Mouse (Mus musculus) forebrain, embryonic 16.5 days (tissue): ENCODE results near the gene Atp1b2. TPM values are rescaled to one million over a fixed set of nuclear protein-coding genes. Genes with fewer than 3 reads are reported as not detected.

Experiments
- ATAC-seq: fragments of 200-750 bp; cut with Nextera tagmentation; 2 replicates; pipeline ENCODE4 v1.8.0; 2017; ENCODE audit warnings: mild to moderate bottlenecking, moderate library complexity
- H3K27ac ChIP-seq: fragments of 300-500 bp; sonication (generic); 2 replicates; pipeline ENCODE4 v1.5.1; 2014; ENCODE audit warnings: low read length, control low read depth
- H3K27me3 ChIP-seq: fragments of 300-500 bp; sonication (generic); replicated peaks from 2 replicates; pipeline ENCODE4 v1.6.1; 2014; ENCODE audit warnings: low read length; ENCODE audit not compliant: control insufficient read depth, insufficient read depth
- H3K36me3 ChIP-seq: fragments of 300-500 bp; sonication (generic); 2 replicates; pipeline ENCODE4 v1.6.1; 2014; ENCODE audit not compliant: control insufficient read depth, insufficient read depth
- H3K4me1 ChIP-seq: fragments of 300-500 bp; sonication (generic); replicated peaks from 2 replicates; pipeline ENCODE4 v1.6.1; 2014; ENCODE audit warnings: low read length; ENCODE audit not compliant: control insufficient read depth, insufficient read depth
- H3K4me2 ChIP-seq: fragments of 300-500 bp; sonication (generic); 2 replicates; pipeline ENCODE4 v1.6.1; 2014; ENCODE audit warnings: mild to moderate bottlenecking, low read length, control low read depth
- H3K4me3 ChIP-seq: fragments of 300-500 bp; sonication (generic); replicated peaks from 2 replicates; pipeline ENCODE4 v1.5.1; 2014; ENCODE audit warnings: mild to moderate bottlenecking, low read length, control low read depth
- H3K9ac ChIP-seq: fragments of 300-500 bp; sonication (generic); replicated peaks from 2 replicates; pipeline ENCODE4 v1.6.1; 2014; ENCODE audit warnings: low read depth, low read length, control low read depth
- H3K9me3 ChIP-seq: fragments of 300-500 bp; sonication (generic); 2 replicates; pipeline ENCODE4 v1.6.1; 2016; ENCODE audit warnings: low read length; ENCODE audit not compliant: control insufficient read depth
- WGBS: fragments of 180-500 bp; shearing (Covaris S2); extraction: QIAGEN DNeasy Blood & Tissue Kit; methylation state at CpG from one replicate; pipeline ENCODE4 v1.1.7; 2014; 5-methylcytosine and 5-hydroxymethylcytosine counted together
- polyA plus RNA-seq: library from polyadenylated mRNA; unstranded; fragments of >200 nt; fragmentation: Nextera tagmentation; extraction: Ambion mirVana; gene quantifications from 2 replicates; pipeline ENCODE4 v1.2.1, GENCODE M21; 2015

Atp1b2 gene
- polyA plus RNA-seq: 30.2 and 33.8 TPM in 2 replicates

DNA sequence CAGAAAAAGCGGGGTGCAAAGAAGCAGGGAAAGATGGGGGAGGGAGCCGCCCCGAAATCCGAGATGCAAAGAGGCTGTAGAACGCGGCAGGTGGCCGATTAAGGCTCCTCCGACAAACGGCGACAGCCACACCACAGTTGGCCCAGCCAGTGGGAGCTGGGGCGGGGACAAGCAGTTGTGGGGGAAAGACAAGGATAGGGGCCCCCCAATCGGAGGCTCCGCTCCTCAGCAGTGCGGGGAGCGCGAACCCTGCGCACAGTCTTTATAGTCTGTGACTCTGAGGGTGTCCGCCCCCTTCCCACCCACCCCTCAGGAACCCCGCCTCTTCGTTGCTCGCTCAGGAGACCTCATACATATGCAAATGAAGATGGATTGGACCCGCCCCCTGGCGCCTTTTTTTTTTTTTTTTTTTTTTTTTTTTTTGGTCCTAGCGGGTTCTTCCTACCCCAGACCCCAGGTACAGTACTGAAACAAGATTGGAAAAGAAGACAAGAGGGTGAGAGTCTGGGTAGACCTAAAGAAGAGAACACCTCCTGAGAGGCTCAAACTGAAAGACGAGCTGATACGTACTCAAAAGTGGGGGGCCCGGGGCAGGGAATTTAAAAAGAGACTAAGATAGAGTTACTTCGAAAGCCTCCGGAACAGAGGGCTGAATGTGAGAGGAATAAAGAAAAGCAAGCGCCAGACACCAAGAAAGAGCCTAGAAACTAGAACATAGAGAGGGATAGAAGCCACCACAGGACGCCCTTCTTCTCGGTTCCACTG, at the start of gene Atp1b2:
Gene Atp1b2 (minus strand): TSS at position 217 of the 765 bp plus-strand sequence.
- ATAC-seq: peak; percentile 95
- H3K27ac ChIP-seq: peak within 1 kb of the TSS; percentile 65
- H3K4me3 ChIP-seq: peak within 1 kb of the TSS; percentile 80
- no peaks in the 10 kb centered on the region for H3K9me3 ChIP-seq
- H3K4me2 ChIP-seq: peak within 1 kb of the TSS; percentile 99
- H3K27me3 ChIP-seq: no peaks in the 10 kb centered on the region
- H3K4me1 ChIP-seq: peaks cover 17% of the 10 kb centered on the region
- peaks cover 3% of the 10 kb centered on the region; the same call in 1 of the 2 replicates for H3K36me3 ChIP-seq
- 1% methylated on average over 32 of the region's 32 CpGs for WGBS
- peak within 1 kb of the TSS; percentile 84 for H3K9ac ChIP-seq

DNA sequence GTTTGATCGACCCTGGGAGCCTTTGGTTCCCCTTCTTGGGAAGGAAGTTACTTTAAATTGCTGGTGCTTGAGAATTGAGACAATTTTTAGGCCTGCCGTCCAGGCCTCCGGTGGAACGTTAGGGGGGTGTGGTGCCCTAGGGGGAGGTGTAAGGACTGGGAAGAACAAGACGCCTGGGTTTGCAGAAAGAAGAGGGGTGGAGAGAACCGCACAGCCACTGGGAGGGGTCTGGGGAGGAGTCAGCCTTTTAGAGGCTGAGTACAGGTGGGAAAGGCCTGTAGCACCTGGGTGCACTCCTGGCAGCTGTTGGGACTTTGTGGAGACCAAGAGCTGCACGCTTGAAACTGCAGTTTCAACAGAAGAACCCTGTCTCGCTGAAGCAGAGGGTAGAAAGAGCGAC, 49.0 kb upstream of the Atp1b2 start:
- Histone ChIP-seq H3K27ac (no peak overlapping the region), H3K4me1 (0 out of 2 replicates have a peak, but pooled peaks cover 8% of the 10 kb centered on the region), H3K4me3 (no peak overlapping the region), H3K9ac (no peak overlapping the region), H3K36me3 (peaks cover 29% of the 10 kb centered on the region), H3K4me2 (no peak overlapping the region), H3K27me3 (no peaks in the 10 kb centered on the region), H3K9me3 (no peaks in the 10 kb centered on the region)
- 47% methylated on average over 9 of the region's 9 CpGs for WGBS
- ATAC-seq: no peak

DNA sequence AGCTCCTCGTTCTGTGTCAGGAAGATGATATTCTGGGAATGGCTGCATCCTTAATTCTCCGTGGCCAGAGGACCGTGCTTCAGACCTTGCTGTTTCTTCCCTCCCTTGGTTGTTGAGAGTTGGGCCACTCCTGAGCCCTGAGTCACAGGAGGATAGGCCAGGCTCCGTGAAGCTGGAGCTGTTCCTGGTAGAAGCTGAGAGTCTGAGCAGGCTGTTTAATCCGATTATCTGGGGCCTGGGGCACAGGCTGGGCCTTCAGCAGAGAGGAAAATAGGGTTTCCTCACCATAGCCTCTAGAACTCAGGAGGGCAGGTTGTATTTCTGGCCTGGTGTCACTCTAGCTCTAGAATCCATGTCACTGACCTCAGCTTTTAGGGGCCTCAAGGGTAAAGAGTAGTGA, 47.7 kb upstream of the Atp1b2 start:
- H3K4me3 ChIP-seq: no peak overlapping the region
- H3K9me3 ChIP-seq: no peaks in the 10 kb centered on the region
- no peak overlapping the region for H3K4me2 ChIP-seq
- no peak overlapping the region for H3K9ac ChIP-seq
- 0 out of 2 replicates have a peak, but pooled peaks cover 8% of the 10 kb centered on the region for H3K4me1 ChIP-seq
- H3K27ac ChIP-seq: no peak overlapping the region
- H3K27me3 ChIP-seq: no peaks in the 10 kb centered on the region
- ATAC-seq: no peak
- WGBS: 58% methylated on average over 5 of the region's 5 CpGs
- peaks cover 37% of the 10 kb centered on the region for H3K36me3 ChIP-seq

DNA sequence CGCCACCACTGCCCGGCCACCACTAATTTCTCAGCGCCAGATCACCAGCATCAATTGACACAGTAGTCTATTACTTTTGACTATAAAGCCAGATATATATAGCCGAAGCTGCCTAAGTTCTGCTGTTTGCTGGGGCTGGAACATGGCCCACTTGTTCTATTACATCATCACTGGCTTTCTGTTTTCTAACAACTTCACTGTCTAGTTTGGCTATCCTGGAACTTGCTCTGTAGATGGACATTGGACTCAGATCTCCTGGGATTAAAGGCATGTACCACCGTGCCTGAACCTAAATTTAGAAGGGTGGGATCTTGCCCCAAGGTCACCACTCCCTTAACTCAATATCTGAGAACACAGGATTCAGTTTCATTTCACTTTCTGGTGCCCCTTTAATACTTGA, 40.1 kb upstream of the Atp1b2 start:
- no peak overlapping the region for H3K27ac ChIP-seq
- ATAC-seq: no peak
- no peak overlapping the region for H3K4me3 ChIP-seq
- no peaks in the 10 kb centered on the region for H3K9me3 ChIP-seq
- H3K9ac ChIP-seq: no peak overlapping the region
- WGBS: 92% methylated on average over 5 of the region's 5 CpGs
- no peaks in the 10 kb centered on the region for H3K27me3 ChIP-seq
- H3K4me1 ChIP-seq: no peaks in the 10 kb centered on the region
- H3K36me3 ChIP-seq: peaks cover 52% of the 10 kb centered on the region
- H3K4me2 ChIP-seq: no peak overlapping the region

DNA sequence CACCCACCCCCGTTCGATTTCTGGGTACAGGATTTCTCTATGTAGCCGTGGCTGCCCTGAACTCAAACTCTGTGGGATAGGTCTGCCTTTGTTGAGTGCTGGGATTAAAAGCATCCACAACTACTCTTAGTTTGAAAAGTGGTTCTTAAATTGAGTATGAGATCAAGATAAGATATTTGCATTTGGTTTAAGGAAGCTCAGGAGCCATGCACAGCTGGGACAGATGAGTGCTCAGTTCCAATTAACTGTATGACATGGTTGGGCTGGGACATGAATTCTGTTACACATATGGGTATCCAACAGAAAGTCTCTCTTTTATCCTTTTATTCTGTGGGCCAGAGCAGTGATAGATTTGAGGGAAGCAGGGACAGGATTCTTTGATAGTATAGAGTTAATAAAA, 29.7 kb upstream of the Atp1b2 start:
- H3K9me3 ChIP-seq: no peaks in the 10 kb centered on the region
- ATAC-seq: no peak
- H3K9ac ChIP-seq: no peak overlapping the region
- 84% methylated on average over 3 of the region's 3 CpGs for WGBS
- H3K4me1 ChIP-seq: peaks cover 27% of the 10 kb centered on the region
- no peak overlapping the region for H3K4me3 ChIP-seq
- no peaks in the 10 kb centered on the region for H3K27me3 ChIP-seq
- no peak overlapping the region for H3K4me2 ChIP-seq
- H3K36me3 ChIP-seq: peaks cover 8% of the 10 kb centered on the region; the same call in 1 of the 2 replicates
- H3K27ac ChIP-seq: no peak overlapping the region

DNA sequence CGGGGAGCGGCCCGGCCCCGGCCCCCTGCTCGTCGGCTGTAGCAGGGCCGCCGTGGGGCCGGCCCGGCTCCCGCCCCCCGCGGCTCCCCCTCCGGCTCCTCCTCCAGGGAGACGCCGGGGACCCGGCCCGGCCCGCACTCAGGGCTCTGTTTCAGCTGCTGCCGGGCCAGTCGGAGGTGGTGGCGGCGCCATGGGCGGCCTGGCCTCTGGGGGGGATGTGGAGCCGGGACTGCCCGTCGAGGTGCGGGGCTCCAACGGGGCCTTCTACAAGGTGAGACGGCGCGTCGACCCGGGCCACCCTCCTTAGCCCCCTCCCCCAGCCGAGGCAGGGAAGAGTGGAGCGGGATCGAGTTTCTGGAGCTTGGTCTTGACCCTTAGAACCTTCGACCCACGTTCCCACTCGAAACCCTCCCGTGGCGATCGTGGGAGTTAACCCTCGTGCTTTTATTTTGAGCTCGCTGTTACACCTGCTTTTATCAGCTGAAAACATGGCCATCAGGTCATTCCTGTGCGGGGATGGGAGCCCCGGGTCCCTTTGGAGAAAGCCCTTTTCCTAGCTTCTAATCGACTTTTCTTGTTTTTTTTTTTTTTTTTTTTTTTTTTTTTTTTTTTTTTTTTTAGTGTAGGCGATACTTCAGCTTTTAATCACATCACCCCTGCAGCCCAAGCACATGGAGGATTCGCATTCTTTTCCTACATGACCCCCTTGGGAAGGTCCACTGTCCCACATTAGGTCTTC, 27.6 kb upstream of the Atp1b2 start:
- under 1% methylated on average over 31 of the region's 50 CpGs for WGBS
- peak overlapping the region; percentile 99 for H3K4me3 ChIP-seq
- peak overlapping the region; percentile 98 for H3K9ac ChIP-seq
- no peaks in the 10 kb centered on the region for H3K9me3 ChIP-seq
- peak; percentile 65 for ATAC-seq
- H3K36me3 ChIP-seq: no peaks in the 10 kb centered on the region
- peaks cover 27% of the 10 kb centered on the region for H3K4me1 ChIP-seq
- no peaks in the 10 kb centered on the region for H3K27me3 ChIP-seq
- peak overlapping the region; percentile 93 for H3K27ac ChIP-seq
- H3K4me2 ChIP-seq: peak overlapping the region; percentile 65

DNA sequence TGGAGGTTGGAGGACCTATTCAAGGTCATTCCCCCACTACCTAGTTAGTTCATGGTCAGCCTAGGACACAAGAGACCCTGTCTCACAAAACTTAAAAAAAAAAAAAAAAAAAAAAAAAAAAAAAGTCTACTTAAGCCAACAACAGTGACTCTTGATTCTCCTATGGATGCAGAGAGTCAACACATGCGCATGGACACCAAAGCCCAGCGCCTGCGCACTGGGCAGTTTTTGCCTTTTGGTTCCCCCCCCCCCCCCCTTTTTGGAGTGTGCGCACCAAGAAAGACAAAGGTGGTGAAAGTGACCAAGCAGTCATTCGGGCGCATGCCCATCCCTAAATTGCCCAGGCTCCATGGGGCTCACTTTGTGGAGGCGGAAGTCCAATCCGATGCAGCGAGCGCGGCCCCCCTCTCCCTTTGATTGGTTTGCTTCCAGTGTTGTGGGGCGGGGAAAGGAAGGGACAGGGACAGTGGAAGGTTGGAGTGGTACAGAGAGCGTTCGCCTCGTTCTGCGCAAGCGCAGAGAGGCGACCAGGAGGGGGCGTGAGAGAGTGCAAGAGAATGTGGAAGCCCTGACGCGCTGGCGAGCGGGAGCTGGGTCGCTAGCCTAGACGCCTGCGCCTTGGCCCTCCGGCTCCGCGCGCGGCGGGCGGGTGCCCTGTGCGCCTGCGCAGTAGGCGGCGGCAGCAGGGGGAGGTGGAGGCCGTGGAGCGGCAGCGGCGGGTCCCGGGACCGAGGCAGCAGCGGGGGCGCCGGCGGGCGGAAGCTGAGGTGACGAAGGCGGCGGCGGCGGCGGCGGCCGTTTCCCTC, 26.7 kb upstream of the Atp1b2 start, which contains the start of gene Fxr2:
Gene Fxr2 (plus strand): TSS at position 707 of the 806 bp plus-strand sequence.
- Histone ChIP-seq H3K9me3 (no peaks in the 10 kb centered on the region), H3K9ac (peak within 1 kb of the TSS; percentile 98), H3K4me1 (peaks cover 27% of the 10 kb centered on the region), H3K27me3 (no peaks in the 10 kb centered on the region), H3K36me3 (no peaks in the 10 kb centered on the region), H3K4me2 (peak within 1 kb of the TSS; percentile 65), H3K4me3 (peak within 1 kb of the TSS; percentile 99), H3K27ac (peak within 1 kb of the TSS; percentile 93)
- ATAC-seq: peak; percentile 97
- under 1% methylated on average over 38 of the region's 56 CpGs for WGBS

DNA sequence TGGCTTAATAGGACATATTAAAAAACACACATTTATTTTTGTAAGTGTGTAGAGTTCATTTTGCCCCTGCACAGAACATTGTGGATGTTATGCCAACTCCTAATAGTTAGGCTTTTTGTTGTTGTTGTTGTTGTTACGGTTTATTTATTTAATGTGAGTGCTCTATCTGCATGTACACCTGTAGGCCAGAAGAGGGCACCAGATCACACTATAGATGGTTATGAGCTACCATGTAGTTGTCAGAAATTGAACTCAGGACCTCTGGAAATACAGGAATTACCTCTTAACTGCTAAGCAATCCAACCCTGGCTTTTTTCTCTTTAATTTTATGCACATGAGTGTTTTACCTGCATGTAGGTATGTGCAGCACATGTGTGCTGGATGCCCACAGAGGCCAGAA, 24.1 kb upstream of the Atp1b2 start:
- no peak overlapping the region for H3K27ac ChIP-seq
- H3K27me3 ChIP-seq: no peaks in the 10 kb centered on the region
- no peak overlapping the region for H3K4me3 ChIP-seq
- WGBS: 62% methylated on average over 1 of the region's 1 CpGs
- no peak for ATAC-seq
- no peak overlapping the region for H3K9ac ChIP-seq
- peaks cover 13% of the 10 kb centered on the region for H3K4me1 ChIP-seq
- H3K36me3 ChIP-seq: no peaks in the 10 kb centered on the region
- no peaks in the 10 kb centered on the region for H3K9me3 ChIP-seq
- no peak overlapping the region for H3K4me2 ChIP-seq

DNA sequence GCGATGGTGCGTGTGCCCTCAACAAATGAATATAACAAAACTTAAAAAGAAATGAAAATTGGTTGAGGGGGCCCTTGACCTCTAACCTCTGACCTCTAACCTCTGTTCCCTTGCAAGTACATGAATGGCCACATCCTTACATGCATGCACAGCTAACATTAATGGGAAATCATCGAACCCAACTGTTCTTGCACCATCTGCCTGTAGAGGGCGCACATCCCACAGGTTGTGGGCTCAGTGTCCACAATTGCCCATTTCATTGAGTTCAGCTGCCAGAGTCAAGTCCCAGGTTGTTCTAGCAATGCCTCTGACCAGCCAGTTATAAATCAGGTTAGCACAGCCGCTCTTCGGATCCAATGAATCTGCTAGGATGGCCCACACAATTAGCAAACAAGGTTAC, 22.5 kb upstream of the Atp1b2 start:
- Histone ChIP-seq H3K4me2 (no peak overlapping the region), H3K9me3 (no peaks in the 10 kb centered on the region)
- WGBS: 38% methylated on average over 6 of the region's 6 CpGs

More for the DNA sequence above, 22.5 kb upstream of the Atp1b2 start:
- Histone ChIP-seq H3K27ac (no peak overlapping the region), H3K27me3 (no peaks in the 10 kb centered on the region), H3K4me3 (no peak overlapping the region), H3K9ac (no peak overlapping the region), H3K36me3 (no peaks in the 10 kb centered on the region), H3K4me1 (0 out of 2 replicates have a peak, but pooled peaks cover under 1% of the 10 kb centered on the region)
- no peak for ATAC-seq
